Mouse (Mus musculus) erythroblast, embryonic 14.5 days (primary cell): ENCODE data around the gene Podxl. TPM values are rescaled to one million over a fixed set of nuclear protein-coding genes. Genes with fewer than 3 reads are reported as not detected.
"Not testable (repeated sequence)": the region's sequence is repeated elsewhere in the genome, so short reads cannot be mapped to it uniquely, and the experiment has no call there.

Source experiments
- H3K27me3 ChIP-seq: 2 replicates; pipeline ENCODE4 v1.6.1; 2012; ENCODE audit warnings: inconsistent platforms; ENCODE audit not compliant: control insufficient read depth
- H3K36me3 ChIP-seq: 2 replicates; pipeline ENCODE4 v1.6.1; 2012; ENCODE audit warnings: mild to moderate bottlenecking, inconsistent platforms; ENCODE audit not compliant: control insufficient read depth
- H3K4me1 ChIP-seq: 2 replicates; pipeline ENCODE4 v1.6.1; 2012; ENCODE audit warnings: inconsistent platforms; ENCODE audit not compliant: control insufficient read depth
- H3K4me3 ChIP-seq: replicated peaks from 2 replicates; pipeline ENCODE3; 2012; ENCODE audit warnings: moderate library complexity, mild to moderate bottlenecking, inconsistent platforms
- H3K9me3 ChIP-seq: 2 replicates; pipeline ENCODE4 v1.6.1; 2012; ENCODE audit warnings: low read length, inconsistent platforms, mixed read lengths; ENCODE audit not compliant: control insufficient read depth
- GATA1 ChIP-seq: IDR thresholded peaks from 2 replicates; pipeline ENCODE4 v1.6.1; 2012; ENCODE audit warnings: low read length, inconsistent platforms, mixed read lengths
- TAL1 ChIP-seq: IDR thresholded peaks from 3 replicates; pipeline ENCODE4 v1.6.1; 2012; ENCODE audit warnings: low read length, inconsistent platforms, mixed read lengths
- polyA plus RNA-seq: library from polyadenylated mRNA; stranded (reverse); fragments of >175 nt; gene quantifications from 2 replicates; pipeline ENCODE4 v1.2.3, GENCODE M21; 2012

The Podxl gene
- polyA plus RNA-seq, 1 experiment = 0.29 TPM

DNA sequence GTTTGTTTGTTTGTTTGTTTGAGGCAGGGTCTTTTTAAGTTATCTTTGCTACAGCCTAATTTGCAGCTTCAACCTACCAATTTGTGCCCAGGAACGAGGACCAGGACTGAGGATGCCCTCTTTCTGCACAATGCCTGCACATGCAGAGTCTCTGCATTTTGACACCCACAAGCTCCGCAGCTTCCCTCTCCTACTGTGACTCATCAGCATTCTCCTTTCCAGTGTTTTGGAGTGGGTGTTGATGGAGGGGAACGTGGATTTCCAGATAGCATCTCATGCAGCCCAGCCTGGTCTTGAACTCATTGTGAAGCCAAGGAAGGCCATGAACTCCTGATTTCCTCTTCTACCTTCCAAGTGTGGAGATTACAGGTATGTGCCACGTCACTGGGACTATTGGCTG is 11.3 kb upstream of the Podxl start:
- Histone ChIP-seq H3K36me3 (no peaks in the 10 kb centered on the region; the same call in 1 of the 2 replicates), H3K27me3 (no peaks in the 10 kb centered on the region), H3K9me3 (no peaks in the 10 kb centered on the region; the same call in 1 of the 2 replicates), H3K4me3 (no peak overlapping the region), H3K4me1 (peaks cover 20% of the 10 kb centered on the region)
- no peak for TF ChIP-seq GATA1
- no peak for TF ChIP-seq TAL1

DNA sequence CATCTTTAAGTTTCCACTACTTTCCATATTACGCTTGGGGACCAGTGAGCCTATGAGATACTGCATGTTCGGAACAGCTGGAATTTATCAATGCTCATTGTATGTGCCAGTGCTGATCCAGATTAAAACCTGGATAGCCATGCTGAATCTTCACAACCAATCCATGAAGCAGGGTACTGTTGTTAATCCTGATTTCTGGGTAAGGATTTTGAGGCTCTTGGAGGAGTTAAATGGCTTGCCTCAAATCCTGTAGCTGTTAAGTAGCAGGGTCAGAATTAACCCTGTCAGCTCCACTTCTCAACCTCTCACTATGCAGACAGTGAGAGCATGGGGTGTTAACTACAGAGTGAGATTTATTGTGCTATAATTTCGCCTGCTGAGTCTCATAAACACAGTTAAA is 7.7 kb upstream of the Podxl start:
- Histone ChIP-seq H3K27me3 (peaks cover 7% of the 10 kb centered on the region), H3K4me1 (peaks cover 30% of the 10 kb centered on the region), H3K4me3 (no peak overlapping the region), H3K36me3 (no peaks in the 10 kb centered on the region; the same call in 1 of the 2 replicates), H3K9me3 (no peaks in the 10 kb centered on the region; the same call in 1 of the 2 replicates)
- TF ChIP-seq TAL1 (no peak), GATA1 (no peak)

GRCm38 (mm10) chr6:31568070-31568595 is 4.4 kb upstream of the Podxl start:
- H3K36me3 ChIP-seq = no peaks in the 10 kb centered on the region; the same call in 1 of the 2 replicates
- no peak overlapping the region for H3K4me3 ChIP-seq
- H3K4me1 ChIP-seq = peaks cover 38% of the 10 kb centered on the region
- peaks cover 36% of the 10 kb centered on the region for H3K27me3 ChIP-seq
- H3K9me3 ChIP-seq = no peaks in the 10 kb centered on the region; the same call in 1 of the 2 replicates
- no peak for TF ChIP-seq GATA1
- TF ChIP-seq TAL1 = no peak

- H3K27me3 ChIP-seq = peaks cover 45% of the 10 kb centered on the region
- no peak overlapping the region for H3K4me3 ChIP-seq
- no peak for TF ChIP-seq GATA1
- no peak for TF ChIP-seq TAL1
- no peaks in the 10 kb centered on the region for H3K36me3 ChIP-seq
- peaks cover 46% of the 10 kb centered on the region for H3K4me1 ChIP-seq
- H3K9me3 ChIP-seq = no peaks in the 10 kb centered on the region
Observed at GRCm38 (mm10) chr6:31567200-31567599, 3.4 kb upstream of the Podxl start.

DNA sequence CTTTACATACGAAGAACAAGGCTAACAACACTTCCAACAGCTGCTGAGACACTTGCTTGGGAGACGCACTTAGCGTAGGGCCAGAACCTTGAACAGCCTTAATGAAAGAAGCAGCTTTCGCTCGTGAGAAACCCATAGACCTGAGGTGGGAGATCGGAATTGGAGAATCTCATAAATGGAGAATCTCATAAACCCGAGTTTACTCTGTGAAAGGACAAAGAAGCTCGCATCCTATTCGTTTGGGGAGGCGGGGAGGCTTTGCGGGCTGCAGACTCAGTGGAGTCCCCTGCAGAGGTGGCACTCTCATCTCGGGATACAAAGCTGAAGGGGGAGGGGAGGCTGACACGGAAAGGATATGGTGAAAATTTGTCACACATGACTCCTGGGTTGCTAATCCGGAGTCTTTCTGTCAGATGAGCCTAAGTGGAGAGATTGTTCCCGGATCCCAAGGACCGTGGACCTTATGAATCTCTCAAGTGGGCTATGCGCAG is 1.2 kb upstream of the Podxl start:
- H3K27me3 ChIP-seq = peaks cover 47% of the 10 kb centered on the region
- H3K4me1 ChIP-seq = peaks cover 66% of the 10 kb centered on the region
- H3K36me3 ChIP-seq = peaks cover 1% of the 10 kb centered on the region; the same call in 1 of the 2 replicates
- H3K9me3 ChIP-seq = no peaks in the 10 kb centered on the region
- TF ChIP-seq TAL1 = no peak
- TF ChIP-seq GATA1 = no peak
- peak overlapping the region; percentile 69 for H3K4me3 ChIP-seq

GRCm38 (mm10) chr6:31564182-31564531 is 376 bp upstream of the Podxl start:
- Histone ChIP-seq H3K27me3 (peaks cover 47% of the 10 kb centered on the region), H3K4me3 (peak overlapping the region; percentile 69), H3K9me3 (no peaks in the 10 kb centered on the region), H3K36me3 (peaks cover 5% of the 10 kb centered on the region; the same call in 1 of the 2 replicates), H3K4me1 (peaks cover 73% of the 10 kb centered on the region)
- TF ChIP-seq GATA1 = no peak

DNA sequence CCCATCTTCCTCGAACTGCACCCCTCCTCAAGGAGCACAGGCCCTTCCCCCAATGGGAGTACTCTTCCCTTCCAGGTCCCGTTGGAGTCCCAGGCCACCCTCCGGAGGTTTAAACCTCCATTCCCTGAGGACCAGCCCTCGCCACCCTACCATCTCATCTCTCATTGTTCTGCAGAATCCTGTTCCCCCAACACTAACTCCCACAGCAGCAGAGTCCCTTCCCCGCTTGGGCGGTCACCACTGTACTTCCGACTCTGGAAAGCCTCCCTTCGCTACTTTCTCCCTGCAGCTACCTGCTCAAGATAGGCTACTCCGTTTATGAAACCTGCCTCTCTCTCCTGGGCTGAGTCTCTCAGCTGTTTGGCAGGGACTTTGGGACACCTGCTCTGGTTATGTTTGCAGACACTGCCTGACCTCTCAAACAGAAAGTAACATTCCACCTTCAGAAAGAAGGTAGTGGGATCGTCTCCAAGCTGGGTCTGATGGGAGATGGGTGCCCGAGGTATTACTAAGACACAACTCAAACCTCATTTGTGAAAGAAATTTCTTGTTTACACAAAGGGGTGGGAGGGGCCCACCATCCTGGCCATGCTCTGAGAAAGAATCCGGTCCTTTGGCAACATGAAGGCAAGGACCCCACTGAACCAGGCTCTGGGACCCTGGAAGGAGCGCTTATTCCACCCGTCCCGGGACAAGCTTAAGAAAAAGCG is 1.3 kb downstream of the Podxl start:
- no peak for TF ChIP-seq GATA1
- TF ChIP-seq TAL1 = no peak
- Histone ChIP-seq H3K4me1 (peaks cover 76% of the 10 kb centered on the region), H3K36me3 (peaks cover 12% of the 10 kb centered on the region; the same call in 1 of the 2 replicates), H3K4me3 (peak overlapping the region; percentile 69), H3K27me3 (peaks cover 47% of the 10 kb centered on the region), H3K9me3 (no peaks in the 10 kb centered on the region)

GRCm38 (mm10) chr6:31561948-31562347 is 1.8 kb downstream of the Podxl start:
- Histone ChIP-seq H3K4me3 (peak overlapping the region; percentile 69), H3K27me3 (peaks cover 43% of the 10 kb centered on the region), H3K36me3 (peaks cover 14% of the 10 kb centered on the region; the same call in 1 of the 2 replicates), H3K4me1 (peaks cover 75% of the 10 kb centered on the region)
- not testable (repeated sequence) for H3K9me3 ChIP-seq

GRCm38 (mm10) chr6:31560138-31560959 is 3.4 kb downstream of the Podxl start:
- H3K4me3 ChIP-seq = no peak overlapping the region
- H3K9me3 ChIP-seq = no peaks in the 10 kb centered on the region
- H3K36me3 ChIP-seq = peaks cover 22% of the 10 kb centered on the region; the same call in 1 of the 2 replicates
- H3K27me3 ChIP-seq = peaks cover 33% of the 10 kb centered on the region
- H3K4me1 ChIP-seq = peaks cover 79% of the 10 kb centered on the region
- TF ChIP-seq GATA1 (no peak), TAL1 (no peak)
